Mouse (Mus musculus): ENCODE data around the gene Dlx5.

Gene Dlx5

DNA sequence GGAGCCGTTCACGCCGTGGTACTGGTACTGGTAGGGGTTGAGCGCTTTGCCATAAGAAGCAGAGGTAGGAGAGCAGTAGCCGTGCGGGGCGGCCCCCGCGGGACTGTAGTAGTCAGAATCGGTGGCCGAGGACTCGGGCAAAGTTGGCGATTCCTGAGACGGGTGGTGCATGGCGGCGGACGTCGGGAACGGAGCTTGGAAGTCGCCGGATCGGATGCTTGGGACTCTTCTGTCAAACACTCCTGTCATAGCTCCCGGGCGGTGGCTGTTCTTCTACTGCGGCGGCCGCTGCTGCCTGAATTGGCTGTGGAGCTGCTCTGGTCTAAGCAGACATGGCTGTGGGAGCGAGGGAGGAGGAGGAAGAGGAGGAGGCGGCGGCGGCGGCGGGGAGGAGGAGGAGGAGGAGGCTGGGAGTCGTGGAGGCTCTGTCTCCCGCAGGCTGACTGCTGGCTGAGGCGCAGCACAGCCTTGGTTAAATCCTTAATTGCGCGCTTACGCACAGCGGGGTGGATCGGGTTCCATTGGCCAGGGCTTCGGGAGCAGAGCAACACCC, at the start of gene Dlx5:
TSS of gene Dlx5 (minus strand) at position 448 of the 553 bp plus-strand sequence.
- DNase-seq = no peak

DNA sequence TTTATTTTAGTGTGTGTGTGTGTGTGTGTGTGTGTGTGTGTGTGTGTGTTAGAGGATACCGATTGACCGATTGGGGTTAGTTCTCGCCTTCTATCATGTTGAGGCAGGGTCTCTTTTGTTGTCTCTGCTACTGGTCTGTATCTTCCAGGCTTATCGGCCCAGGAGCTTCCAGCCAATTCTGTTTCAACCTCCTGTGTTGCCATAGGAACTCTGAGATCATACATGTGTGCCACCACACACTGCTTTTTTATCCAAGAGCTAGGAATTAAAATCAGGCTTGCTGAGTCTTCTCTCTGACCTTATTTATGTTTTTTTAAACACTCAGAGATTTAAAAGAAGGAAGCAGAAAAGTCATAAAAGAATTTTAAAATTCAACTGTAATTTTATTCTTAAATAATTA, 49.6 kb upstream of the Dlx5 start:
- DNase-seq = no peak

DNA sequence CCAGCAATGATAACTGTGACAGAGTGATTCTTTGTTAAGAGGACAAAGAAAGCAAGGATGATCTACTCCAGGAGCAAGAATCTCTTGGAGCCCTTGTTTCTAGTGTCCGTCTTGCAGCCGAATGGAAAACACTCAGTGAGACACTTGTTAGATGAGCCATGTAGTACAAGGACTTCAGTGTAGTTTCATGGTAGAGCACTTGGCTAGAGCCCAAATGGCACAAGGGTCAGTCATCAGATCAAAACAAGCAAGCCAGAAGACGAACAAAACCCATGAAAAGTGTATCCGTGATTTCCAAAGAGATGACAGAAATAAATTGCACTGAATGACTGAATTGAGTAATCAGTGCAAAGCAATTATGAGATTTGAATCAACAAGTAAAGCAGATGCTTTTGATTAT, 48.9 kb upstream of the Dlx5 start:
- DNase-seq = no peak

DNA sequence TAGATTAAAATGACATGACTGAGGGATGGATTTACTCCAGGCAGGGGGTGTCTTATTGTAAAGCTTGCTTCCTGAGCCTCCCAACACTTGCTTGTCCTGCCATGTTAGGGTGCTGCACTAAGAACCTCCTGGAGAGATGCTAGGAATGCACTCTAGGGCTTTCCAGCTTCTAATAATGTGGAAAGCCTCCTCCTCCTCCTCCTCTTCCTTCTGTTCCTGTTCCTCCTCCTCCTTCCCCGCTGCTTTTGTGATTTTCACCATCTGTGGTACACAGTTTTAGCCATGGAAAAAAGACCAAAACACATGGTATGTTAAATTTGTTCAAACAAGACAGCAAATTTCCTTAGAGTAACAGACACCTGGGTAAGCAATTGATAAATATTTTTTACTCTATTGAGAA, 43.4 kb upstream of the Dlx5 start:
- DNase-seq = no peak

DNA sequence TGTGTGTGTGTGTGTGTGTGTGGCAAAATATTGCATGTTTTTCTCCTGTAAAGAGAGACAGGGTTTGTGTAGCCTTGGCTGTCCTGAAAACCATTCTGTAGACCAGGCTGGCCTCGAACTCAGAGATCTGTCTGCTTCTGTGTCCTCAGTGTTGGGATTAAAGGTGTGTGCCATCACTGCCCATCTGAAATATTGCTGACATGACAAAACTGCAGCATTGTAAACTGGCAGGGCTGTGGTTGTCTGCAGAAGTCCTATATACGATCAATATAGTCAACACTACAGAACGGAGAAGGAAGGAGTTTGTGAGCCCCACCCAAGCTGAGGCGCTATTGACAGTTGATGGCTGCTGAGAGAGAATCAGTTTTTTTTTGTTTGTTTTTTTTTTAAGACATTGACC, 35.4 kb upstream of the Dlx5 start:
- DNase-seq = no peak

DNA sequence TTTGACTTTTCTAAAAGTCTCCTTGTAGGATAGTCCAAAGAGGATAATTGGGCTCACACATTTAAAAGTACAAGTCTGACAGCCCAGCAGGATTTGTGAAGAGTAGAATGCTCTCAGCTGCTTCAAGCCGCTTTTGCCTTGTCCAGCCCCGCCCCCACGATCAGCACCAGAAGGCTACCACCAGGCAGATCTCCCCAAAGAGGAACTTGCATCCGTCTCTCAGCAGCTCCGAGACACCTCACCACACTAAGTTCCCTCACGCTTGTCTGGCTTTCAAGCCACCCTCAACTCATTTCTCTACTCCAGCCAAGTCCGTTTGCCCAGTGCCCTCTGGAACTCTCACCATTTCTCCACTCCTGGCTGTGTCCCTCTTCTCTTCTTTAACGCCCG, 33.6 kb upstream of the Dlx5 start:
- DNase-seq = no peak

DNA sequence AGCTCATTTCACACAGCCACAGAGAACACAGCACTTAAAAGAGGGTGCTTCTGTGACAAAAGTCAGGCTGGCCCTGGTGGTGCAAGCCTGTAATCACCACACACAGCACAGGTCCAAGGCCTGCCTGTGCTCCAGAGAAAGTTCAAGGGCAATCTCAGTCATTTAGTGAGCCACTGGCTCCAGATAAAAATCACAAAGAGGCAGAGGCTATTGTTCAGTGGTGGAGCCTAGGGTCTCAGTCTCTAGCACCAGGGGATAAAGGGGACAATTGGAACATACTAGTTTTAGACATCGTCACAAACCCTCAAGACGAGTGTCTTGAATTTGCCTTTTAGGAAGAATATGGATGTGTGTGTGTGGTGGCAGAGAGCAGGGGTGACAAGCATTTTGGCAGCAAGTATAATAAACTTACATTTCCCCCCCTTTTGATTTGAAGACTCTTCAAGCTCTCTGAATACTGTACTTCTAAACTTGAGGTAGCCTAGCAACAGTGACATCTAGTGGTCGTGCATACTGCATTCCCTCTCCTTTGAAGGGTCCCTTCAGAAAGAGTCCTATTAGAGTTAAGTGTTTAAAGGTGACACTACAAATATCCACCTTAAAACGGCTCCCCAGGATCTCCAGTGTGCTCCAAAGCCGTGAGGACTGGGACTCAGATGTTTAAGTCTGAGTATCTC, 33.1 kb upstream of the Dlx5 start:
- peak; percentile 15 to 34 for DNase-seq

DNA sequence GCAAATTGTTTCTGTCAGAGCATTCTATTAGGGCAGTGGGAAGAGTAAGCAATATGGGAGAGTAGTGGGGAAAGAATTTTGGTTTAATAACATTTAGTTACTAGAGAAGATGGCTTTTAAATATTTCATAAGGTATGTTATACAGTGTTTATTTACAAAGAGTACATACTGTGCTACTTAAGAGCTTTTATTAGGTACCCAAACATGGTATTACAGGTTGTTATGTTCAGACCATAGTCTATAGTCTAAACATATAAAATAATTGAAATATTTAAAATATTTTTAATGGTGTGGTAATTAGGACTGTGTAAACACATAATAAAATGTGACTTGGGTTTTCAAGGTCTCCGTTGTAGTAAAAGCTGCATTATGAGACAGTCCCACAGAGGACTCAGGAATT, 32.4 kb upstream of the Dlx5 start:
- DNase-seq = no peak

DNA sequence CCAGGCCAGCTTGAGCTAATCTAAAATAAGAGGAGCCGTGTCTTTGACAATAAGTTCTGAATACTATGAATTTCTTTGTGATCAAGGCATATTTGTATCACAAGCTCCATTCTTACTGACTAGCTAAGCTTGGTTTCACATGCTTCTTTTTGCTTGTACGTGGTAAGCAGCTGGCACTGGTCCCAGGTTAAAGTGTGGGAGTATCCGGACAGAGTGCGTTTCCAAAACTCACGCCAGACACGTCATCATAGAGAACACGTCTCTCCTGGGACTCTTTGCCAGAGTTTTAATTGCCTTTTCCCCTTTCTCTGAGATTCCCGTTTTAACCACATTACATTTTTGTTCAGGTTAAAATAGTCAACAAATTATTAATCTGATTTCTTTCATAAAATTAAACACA, 27.7 kb upstream of the Dlx5 start:
- no peak for DNase-seq

DNA sequence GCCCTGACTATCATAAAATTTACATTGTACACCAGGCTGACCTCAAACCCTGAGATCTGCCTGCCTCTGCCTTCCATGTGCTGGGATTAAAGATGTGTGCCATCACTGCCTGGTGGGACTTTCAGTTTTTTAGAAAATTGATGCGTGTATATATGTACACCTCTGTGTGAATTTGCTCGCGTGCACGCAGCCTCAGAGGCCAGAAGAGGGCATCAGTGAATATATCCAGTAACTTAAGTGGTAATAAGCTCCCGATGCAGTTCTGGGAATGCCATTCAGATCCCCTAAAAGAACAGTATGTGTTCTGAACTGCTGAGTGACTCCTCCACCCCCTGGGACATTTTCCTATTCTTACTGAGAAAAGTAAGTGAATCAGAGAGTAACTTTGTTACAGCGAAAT, 8.2 kb upstream of the Dlx5 start:
- no peak for DNase-seq

DNA sequence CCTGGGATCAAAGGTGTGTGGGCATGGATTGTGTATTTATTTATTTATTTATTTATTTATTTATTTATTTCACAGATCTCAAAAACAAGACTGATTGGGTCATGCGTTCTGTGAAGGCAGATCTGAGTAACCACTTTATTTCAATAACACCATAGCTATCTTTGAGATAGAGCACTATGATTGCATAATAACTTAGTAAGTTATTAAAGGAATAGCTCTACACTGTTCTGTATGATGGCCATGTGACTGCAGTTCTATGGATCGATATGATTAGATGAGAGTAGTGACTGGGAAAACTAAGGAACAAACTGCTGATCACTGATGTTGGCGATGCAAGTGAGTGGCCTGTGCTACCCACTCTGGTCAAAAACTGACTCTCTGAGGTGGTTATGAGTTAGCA, 4.3 kb upstream of the Dlx5 start:
- DNase-seq = no peak

DNA sequence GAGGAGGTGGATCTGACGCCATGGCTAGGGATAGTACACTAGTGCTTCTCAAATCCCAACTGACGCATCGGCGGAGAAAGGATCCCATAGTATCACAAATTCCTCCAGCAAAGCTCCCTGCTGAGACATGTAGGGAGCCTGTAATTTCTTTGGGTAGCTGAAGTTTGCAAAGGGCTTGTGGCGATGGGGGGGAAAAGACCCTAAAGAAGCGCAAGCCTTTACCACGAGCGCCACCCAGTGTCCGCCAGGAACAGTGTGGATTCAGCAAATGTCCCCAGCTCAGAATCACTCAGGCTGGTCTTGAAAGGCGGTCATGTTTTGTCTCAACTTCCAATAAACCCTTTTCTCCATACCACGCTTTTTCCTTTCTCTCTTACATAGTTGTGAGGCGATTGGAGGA, 3.0 kb upstream of the Dlx5 start:
- peak in 1 of 2 experiments; percentile 29 for DNase-seq

DNA sequence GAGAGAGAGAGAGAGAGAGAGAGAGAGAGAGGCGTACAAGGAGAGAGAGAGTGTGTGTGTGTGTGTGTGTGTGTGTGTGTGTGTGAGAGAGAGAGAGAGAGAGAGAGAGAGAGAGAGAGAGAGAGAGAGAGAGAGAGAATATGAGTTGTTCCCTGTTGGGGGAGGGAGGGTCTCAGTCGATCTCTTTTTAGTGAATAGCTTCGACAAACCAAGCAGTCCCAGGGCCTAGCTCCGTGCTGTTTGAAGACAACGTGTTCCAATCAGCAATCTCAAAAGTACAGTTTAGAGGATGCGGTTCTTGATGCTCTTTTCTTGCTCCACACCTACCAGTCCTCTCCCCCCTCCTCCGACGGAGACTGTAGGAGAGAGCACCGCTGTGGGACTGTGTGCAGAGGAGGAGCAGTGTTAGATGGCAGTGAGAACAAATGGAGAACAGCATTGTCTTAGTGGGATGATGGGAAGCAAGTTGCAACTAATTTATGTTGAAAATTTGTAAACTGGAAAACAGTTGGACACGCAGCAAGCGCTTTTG, 447 bp upstream of the Dlx5 start:
- no peak for DNase-seq

DNA sequence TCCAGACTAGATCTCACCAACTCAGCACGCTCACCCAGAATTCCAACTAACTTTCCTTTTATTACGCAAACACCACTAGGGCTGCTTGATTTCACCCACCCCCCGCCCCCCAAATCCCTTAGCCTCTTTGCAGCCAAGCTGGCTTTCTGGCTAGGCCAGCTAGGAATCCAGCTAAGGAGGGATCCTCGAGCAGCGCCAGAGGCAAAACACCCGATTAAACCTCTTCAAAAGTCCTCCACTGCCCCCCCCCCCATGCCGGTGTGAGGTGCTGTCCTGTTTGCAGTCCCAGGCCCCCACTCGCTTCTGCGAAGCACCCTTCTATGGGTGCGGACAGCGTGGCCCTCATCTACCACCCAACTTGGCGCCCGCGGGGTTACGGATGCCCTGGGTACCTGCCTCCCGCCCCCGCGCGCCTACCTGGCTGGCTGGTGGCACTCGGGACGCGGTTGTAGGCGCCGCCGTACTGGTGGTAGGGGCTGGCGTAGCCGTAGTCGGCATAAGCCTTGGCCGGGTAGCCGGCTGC, 709 bp downstream of the Dlx5 start:
- no peak for DNase-seq

DNA sequence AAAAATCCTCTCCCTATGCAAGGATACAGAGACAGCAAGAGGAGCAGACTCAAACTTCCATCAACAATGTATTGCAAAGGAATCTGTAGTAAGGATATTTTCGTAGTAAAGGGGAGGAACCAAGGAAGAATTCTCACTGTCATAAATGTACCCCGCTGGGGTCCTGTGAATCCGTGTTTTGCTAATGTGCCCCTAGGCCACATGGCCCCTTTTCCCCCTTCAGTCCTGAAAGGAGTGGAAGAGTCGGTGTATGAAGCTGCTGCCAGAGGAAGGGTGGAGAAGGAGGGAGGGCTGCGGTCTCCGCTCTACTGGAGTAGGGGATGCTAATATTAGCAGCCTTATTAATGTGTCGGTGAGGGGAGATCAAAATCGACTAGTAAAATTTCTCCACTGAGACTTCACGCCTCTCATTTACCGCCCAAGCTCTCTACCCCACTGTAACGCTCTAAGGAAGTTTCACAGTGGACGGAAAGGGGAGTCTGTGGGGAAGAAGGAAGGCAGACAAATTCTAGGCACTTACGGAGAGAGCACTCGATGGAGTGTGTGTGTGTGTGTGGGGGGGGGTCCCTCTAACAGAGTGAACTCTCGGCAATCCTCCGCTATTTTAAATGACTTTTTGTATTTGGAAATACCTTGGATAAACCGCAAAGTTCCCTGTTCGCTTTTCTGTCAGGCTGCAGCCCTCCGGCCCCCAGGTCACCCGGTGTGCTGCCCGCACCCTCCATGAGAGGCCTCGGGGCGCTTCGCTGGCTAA, 1.3 kb downstream of the Dlx5 start:
- DNase-seq = no peak

DNA sequence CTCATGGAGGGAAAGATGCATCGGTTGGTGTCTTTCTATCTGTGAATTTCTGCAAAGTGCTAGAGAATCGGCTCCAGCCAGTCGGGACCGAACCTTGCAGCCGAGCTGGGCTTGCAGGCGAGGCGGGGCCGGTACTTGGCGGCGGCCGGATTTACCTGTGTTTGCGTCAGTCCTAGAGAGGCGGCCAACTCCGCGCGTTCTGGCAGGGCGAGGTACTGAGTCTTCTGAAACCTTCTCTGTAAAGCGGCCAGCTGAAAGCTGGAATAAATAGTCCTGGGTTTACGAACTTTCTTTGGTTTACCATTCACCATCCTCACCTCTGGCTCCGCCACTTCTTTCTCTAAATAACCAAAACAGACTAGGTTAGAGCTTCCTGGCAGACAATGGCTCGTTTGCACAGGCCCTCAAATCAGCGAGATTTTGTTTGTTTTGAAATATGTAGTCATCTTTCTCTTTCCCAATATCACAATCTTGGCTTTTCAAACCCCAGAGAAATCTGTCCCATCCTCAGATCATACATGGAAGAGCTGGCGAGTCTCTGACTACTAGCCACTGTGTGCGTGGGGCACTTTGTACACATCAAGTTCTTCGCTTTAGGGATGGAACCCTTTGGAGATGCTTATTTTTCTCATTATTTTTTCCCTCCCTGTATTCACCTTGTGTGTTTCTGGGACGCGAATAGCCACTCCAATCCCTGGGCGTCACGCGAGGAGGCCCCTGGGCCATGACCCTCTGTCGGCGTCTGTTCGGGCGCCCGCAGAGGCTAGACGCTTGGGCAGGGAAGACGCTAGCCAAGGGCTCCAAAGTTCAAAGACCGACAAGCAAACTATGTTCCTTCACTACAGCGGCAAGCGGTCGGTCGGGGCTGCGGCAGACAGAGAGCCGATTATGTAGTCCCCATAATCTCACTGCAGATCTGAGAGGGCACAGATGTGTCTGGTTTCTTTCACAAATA, 2.2 kb downstream of the Dlx5 start:
- DNase-seq = no peak

DNA sequence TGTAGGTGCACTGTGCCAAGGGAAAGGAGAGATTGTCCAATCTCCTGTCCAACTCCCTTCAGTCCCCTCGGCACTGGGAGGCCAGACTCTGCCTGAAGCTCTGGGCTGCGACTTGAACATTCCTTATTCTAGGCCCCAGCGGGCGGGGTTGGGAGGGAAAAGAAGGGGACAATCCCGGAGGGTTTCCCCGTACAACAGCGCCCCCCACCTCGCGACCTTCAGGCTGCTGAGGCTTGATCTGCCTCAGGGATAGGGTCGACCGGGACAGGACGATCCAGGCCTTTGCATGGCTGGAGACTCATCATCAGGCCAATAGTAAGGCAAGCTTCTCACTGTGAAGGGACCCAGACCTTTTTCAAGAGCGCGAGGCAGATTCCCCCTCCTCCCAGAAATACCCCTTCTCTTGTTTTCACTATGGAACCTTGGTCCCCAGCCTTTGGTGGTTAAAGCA, 3.0 kb downstream of the Dlx5 start:
- DNase-seq = no peak

DNA sequence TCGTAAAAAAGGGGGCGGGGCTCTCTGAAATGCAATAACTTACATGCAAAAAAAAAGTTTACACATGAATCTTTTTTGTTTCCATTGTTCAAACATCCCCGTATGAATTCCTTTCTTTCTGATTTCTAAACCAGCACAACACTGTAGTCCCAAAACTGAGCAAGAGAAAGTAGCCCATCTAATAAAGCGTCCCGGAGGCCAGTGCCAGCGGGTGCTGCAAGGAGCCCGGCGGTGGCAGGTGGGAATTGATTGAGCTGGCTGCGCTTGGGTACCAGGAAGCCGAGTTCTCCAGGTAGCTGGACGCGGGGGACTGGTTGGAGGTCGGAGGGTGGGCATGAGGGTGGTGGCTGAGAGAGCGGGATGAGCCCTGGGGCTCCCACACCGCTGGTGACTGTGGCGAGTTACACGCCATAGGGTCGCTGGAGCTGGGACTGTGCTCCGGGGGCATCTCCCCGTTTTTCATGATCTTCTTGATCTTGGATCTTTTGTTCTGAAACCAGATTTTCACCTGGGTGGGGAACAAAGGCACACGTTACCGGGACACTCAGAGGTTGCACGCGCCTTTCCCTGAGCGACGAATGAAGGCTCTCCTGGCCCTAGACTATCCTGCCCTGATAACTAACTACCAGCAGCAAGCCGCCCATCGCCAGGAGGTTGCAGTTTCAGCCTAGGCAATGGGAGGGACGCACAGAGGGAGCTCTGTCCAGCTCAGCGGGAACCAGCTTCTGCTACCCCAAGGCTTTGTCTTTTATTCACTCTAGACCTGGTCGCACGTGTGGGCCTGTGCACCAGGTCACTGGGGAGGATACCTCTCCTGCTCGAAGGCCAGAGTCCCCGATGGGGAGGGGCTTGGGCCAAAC, 3.7 kb downstream of the Dlx5 start:
- no peak for DNase-seq

DNA sequence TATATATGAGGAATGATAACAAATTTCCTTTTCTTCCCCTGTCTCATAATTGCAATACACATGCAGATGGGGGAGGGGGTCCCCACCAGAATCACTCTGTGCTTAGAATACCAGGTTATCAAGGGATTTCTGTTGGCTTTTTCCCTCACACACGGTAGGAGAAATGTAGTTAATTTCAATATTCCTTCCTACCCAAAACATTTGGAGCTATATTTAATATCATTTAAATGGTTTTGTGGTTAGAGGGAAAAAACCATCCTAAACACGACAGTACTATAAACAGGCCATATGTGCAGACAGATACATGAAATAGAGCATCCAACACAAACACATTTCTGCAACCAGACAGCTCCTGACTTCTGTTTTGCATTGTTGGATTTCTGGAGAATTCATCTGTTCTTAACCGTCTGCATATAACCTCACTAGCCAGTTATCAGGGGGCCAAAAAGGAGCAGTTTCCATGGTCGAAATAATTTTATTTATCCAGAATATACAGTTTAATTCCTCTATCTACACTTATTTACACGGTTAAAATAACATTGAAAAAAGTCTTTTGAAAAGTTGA, 4.5 kb downstream of the Dlx5 start:
- no peak for DNase-seq

DNA sequence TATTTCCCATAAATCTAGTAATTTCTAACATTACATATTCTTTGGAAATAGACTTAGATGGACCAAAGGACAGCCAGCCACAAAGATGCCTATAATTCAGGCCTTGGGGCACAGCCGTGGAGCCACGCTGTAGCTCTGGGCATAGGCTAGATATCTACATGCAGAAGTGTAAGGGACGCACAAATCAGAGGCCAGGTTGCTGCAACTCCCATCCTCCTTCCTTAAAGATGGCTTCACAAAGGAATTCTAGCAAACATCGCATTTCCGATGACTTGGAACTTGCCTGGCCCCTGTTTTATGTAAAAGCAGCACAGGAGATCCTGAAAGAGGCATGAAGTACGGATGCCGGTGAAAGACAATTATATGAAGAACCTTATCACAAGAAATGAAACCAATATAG, 5.2 kb downstream of the Dlx5 start:
- no peak for DNase-seq

DNA sequence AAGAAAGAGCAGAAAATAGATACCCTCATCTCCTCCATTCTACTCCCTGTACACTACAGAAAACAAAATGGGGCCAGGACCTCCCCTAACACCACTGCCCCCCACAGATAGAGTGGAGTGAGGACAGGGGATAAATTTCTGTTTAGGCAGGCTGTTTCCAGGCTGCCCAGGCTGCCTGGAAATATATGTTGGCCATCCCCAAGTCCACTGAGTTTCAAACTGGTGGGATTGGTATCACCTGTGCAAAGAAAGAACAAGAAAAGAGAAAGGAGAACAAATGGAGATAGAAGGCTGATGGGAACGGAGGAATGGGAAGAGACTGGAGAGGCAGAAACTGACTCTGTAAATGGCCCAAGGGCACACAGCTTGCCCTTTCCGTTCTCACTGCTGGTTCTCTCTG, 5.7 kb downstream of the Dlx5 start:
- no peak for DNase-seq
